Mouse (Mus musculus): ENCODE results near the gene Capza2. TPM values are rescaled to one million over a fixed set of nuclear protein-coding genes. Genes with fewer than 3 reads are reported as not detected.
"Not testable (repeated sequence)": the region's sequence is repeated elsewhere in the genome, so short reads cannot be mapped to it uniquely, and the experiment has no call there.

The Capza2 gene
- total RNA-seq, 1 experiment from 2014 or later, result 156 TPM

DNA sequence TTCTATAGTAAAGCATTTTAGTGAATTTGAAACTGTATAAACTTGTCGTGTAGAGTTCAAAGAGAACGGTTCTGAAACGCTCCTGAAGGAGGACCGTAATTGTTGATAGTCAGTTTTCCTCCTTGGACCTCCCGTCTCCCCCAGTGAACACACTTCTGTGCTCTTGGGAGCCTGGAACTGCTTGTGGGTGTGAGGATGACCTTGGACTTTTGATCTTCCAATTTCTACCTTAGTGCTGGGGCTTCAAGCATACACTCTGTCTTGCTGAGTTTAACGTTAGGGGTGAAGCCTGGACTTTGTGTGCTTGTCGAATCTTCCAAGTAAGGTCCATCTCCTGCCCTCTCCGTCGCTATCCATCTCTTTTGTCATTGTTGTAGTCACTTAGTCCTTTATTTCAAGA lies 4.0 kb downstream of the Capza2 start:
- DNase-seq, result no peak

DNA sequence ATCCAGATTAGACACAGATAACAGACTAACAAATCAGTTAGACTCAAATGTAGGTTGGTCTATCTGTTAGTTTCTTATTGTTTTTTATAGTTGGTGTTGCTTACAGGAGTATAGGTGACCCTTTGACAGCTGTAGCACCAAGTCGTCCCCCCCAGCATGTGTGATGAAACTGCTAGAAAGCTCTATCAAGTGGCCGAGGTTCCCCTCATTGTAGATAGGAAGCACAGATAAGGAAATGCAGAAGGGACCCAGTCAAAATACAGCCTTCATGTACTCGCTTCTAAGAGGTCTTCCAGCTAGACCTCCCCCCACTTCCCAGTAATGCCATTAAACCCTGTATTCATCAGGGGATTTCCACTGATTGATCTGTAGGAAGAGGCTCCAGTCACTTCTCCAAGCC lies 6.7 kb downstream of the Capza2 start:
- no peak for DNase-seq

DNA sequence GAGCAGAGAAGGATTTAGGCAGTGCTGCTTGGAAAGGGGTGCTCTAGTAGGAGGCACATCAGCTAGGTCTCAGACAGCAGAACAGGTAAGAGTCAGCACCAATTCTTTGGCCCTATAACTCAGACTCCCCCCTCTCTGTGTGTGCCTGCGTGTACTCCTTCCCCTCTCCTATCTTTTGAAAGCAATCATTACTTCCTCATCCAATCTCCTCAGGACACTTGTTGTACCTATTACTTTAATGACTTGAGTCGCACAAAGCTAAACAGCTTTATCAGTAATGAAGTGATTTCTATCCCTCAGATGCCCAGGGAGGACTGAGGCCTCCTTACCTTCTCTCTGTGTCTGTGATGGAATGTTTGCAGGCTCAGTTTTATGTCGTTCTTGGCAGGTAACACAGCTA lies 10.1 kb downstream of the Capza2 start:
- no peak for DNase-seq

DNA sequence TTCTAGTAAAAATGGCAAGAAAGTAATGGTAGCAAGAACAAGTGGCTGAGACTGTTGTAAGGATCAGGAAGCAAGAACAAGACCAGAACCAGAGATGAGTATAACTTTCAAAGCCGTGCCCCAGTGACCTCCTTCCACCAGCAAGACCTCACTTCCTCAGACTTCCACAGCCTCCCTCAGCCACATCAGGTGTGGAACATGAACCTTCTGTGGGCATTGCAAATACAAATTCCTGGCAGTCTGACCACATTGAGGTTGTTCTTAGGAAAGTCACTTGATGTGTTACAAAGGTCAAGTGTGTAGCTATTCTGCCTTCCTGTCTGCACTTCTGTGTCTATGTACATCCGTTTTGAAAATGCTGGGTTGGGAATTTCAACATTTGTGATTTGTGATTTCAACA lies 16.1 kb downstream of the Capza2 start:
- no peak for DNase-seq

DNA sequence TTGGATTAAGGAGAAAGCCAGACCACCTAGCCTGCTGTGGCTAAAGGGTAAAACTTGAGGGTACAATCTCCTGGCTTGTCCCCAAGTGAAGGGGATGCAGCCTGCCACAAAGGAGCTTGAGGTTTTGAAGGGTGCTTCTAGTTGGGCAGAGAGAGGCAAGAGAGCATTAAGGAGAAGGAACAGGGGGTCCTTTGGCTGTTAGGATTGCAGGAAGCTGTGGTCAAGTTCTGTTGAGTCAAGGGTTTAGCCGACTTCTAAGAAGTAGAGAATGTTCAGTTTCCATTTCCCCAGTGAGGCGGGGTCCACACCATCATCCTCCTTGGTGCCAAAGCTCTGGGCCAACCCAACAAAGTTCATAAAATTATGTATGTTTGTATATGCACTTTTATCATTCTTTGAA lies 19.0 kb downstream of the Capza2 start:
- no peak for DNase-seq

DNA sequence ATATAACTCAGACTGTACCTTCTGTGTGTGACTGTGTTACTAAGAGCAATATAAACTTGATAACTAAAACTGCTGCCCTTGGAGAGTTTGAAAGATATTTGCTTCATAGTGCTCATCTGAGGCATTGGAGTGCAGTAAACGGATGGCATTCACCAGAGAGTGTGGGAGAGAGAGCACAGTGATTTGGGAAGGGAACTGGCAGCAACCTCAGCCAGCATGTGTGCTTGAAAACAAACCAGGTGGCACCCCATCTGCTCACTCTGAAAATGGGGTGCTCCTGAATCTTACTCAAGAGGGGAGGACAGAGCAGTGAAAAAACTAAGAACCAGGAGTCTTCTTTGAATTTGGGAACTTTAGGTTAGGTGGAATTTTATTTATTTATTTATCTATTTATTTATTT lies 21.3 kb downstream of the Capza2 start:
- no peak for DNase-seq

DNA sequence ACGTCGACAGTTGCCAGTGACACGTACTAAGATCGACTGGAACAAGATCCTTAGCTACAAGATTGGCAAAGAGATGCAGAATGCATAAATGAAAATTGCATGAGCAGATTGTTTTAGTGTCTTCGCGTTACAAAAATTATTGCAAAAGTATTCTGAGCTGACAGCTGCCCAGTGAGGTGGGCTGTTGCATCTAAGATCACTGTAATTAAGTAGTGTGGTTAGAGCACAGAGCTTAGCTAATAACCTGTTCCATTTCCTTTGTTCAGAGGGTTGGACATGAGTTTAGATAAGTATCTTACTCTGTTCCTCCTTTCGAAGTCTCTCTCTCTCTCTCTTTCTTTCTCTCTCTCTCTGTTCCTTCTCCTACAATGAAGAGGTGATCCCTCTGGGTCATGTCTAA lies 29.3 kb downstream of the Capza2 start:
- no peak for DNase-seq

DNA sequence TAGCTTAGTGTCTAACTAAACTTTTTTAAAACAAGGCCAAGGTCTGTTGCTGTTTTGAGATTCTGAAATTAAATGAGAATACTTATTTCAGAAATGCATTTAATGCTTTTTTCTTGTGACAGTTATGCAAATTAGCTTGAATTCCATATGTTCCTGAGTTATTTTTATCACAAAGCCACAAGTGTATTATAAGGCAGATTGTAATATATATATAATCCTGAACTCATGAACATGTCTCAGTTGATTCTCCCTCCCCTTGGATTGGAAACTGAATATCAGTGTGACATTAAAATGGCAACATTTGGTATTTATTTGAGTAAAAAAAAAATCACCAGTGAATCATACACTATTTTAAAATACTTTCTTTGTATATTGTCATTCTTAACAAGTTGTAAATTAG lies 30.0 kb downstream of the Capza2 start:
- no peak for DNase-seq

DNA sequence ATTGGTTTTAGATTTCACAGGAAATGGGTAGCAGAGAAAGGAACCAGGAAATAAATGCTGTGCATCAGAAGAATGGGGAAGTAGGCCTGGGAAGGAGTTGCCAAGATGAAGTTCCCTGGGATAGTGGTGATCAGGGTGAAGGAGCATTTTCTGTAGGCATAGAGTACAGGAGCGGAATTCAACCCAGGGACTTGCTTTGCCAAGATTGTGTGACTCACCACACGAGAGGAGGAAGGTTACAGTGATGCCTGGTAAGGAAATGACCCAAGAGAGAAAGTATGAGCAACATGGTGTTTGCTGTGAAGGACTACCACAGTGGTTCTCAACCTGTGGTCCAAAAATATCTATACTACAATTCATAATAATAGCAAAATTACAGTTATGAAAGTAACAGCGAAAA lies 31.8 kb downstream of the Capza2 start:
- DNase-seq, result no peak

DNA sequence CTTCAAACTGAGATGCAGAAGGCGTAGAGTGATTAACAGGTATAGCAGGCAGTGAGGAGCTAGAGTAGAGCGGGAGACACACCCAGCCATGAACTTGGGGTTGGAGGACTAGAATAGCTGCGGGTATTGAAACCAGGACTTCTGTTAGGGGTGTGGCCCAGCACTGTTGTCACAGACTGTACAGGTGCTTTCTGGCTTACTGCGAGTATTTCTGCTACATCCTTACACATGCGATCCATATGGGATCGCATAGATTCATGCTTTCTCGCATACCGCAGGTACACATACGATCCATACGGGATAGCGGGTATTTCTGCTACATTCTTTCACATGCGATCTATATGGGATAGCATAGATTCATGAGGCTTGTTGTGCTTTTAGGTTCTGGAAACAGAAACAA lies 32.3 kb downstream of the Capza2 start:
- no peak for DNase-seq

DNA sequence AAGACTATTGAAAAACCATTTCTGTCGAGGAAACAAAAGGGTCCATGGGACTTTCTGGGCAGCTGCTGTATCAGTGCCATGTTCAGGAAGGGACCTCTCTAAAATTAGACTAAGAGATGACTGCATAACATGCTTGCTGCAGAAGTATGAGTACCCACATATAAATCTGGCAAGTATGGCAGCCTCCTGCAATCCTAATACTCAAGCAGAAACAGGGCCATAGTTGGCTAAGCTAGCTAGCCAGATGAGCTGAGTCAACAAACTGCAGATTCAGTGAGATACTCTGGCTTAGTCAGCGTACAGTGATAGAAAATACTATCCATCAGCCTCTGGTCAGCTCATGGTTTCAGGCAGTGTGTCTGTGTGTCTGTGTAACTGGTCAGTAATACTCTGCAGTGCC lies 33.8 kb downstream of the Capza2 start:
- no peak for DNase-seq

DNA sequence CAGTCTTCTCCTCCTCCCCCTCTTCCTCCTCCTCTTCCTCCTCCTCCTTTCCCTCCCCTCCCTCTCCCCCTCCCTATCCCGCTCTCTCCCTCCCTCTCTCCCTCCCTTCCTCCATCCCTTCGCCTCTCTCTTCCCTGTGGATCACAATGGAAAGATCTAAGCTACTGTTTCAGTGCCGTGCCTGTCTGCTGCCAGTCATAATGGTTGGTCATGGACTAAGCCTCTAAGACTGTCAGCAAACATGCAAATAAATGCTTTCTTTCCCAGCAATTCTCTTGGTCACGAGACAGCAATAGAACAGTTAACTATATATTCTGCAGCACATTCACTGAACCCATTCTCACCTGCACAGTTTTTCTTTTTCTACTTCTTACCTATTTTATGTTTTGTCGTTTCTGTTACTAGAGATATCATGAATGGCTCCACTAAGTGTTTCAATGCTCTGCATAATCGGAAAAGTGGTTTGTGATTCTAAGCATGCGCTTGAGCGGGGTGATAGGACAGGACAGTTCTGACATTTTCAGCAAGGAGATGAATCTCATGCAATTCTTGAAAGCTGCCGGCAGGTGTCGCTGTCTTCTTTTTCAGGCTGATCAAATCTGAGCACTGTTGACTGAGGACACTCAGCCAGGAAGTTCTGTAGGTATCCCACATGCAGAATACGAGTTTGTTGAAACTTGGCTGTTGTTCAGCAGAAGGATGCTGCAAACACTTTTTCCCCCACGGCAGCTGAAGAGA lies 39.2 kb downstream of the Capza2 start:
- peak; percentile 72 for DNase-seq

DNA sequence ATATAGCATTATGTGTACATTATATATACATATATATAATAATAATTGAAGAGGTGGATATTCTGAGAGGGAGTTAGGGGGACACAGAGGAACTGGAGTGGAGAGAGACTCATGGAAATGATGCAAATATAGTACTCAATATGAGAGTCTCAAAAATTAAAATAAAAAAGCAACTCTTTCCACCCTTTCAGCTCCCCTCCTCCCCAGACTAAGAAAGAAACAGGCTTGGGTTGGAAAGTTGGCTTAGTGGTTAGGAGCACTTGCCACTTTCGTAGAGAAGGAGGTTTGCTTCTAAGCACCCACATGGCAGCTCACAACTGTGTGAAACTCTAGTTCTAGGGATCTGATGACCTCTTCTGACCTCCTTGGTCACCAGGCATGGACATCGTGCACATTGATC lies 41.0 kb downstream of the Capza2 start:
- DNase-seq, result no peak

DNA sequence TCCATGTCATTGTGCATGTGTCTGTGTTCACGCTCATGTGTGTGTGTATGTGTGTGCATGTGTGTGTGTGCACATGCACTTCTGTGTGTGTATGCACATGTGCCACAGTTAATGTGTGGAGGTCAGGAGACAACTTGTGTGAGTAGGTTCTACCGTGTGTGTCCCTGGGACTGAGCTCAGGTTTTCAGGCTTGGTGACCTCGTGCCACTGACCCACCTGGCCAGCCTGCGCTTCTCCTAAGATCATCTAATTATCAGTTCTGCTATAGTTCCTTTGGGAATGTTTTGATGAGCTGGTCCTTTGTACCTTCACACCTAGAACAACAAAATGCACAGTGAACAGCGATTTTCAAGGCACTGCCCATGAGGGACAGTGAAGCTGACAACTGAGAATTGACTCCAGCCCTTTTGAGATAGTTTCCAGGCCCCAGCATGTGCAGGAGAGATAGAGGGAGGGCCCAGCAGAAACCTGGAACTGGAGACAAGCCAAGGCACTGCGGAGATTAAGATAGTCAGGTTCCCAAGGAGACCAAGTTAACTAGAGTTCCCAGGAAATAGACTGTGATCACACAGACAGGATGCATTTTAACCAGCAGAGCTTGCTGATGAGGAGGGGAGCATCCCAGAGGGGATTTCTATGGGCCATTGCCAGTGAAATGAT lies 44.4 kb downstream of the Capza2 start:
- no peak for DNase-seq

DNA sequence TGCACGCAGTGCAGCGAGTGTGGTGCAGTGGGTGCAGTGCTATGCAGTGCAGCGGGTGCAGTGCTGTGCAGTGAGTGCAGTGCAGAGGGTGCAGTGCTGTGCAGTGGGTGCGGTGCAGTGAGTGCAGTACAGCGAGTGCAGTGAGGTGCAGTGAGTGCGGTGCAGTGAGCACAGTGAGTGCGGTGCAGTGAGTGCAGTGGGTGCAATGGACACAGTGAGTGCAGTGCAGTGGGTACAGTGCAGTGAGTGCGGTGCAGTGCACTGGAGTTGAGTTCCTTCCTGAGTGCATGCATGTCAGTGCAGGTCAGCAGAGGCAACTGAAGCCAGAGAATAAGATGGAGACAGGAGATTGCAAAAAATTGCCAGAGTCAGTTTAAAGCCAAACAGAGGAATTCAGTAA lies 45.8 kb downstream of the Capza2 start:
- no peak for DNase-seq

DNA sequence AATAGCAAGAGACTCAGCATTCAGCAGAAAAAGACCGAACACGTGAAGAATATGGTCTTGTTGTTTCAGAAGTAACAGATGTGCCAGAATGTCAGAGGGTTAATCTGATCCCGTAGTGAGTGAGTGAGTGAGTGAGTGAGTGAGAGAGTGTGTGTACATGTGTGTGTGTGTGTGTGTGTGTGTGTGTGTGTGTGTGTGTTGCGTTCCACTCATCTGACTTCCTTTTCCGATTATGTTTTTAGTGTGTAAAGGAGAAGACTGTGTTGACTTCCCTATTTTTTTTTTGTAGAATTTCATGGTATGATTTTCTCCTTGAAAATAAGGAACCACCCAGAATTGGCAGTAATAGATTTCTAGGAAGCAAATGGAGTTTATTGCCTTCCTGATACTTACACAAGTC lies 52.6 kb downstream of the Capza2 start:
- no peak for DNase-seq

DNA sequence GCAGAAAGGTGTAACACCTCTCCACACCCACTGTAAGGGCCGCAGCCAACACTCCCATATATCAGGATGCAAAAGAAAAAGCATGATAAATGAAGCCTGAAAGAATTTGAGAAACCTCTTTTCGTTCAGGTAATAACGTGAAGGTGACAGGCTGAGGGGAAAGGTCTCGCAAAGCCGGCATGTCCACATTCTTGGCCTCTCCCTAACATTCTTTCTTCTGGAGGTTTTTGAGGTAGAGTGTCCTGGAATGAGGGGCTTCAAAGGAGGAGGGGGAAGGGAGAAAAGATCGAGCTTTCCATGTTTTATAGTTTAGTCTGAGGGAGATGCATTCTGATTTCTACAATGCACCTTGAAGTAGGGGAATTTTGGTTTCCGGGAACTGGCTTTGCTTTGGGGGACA lies 56.6 kb downstream of the Capza2 start, which contains the start of gene St7:
TSS of gene St7 (plus strand) at position 287 of the 400 bp plus-strand sequence.
- DNase-seq, result no peak

DNA sequence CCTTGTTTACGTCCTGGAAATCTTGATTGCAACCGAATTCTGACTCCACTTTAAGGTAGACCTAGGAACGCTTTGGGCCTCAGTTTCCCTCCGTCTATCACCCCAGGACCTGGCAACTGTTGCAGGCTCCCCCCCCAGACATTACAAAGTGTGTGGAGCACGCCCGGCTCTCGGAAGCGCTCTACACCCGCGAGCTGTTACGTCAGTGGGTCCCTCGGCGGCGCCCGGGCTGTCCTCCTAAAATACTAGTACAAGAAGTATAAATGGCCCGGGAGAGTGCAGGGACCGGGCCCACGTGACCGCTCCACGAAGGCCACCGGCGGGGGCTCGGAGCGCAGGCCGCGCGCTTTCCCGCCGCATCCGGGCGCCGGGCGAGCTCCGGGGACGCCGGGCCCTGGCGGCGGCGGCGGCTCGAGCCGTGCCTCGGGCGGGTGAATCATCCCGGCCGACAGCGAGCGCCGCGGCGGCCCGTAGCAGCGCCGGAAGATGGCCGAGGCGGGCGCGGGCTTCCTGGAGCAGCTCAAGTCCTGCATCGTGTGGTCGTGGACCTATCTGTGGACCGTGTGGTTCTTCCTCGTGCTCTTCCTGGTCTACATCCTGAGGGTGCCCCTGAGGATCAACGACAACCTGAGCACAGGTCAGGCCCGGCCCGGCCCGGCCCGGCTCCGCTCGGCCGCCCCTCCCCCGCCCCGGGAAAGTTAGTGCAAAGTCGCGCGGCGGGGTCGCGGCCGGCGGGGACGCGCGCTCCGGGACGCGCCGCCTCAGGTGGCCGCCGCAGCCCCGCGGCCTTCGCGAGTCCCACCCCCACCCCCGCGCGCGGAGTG lies 57.9 kb downstream of the Capza2 start:
- peak; percentile 78 for DNase-seq

DNA sequence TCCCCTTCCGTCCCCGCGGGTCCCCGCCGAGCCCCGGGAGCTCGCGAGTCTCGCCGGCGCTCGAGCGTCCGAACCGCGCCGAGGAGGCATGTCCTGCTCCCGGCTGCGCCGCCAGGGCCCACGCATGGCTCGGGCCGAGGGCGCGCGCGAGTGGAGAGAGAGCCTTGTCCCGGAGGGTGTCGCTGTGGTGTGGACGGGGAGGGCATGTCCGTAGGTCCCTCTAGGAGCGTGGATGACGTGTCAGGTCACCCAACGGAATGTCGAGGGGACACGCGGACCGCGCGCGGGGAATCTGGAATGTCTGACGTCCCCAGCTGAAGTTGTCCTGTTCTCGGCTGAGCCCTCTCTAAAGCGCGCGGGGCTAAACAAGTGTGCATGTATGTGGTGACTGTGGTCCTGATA lies 58.5 kb downstream of the Capza2 start:
- DNase-seq, result peak; percentile 79

DNA sequence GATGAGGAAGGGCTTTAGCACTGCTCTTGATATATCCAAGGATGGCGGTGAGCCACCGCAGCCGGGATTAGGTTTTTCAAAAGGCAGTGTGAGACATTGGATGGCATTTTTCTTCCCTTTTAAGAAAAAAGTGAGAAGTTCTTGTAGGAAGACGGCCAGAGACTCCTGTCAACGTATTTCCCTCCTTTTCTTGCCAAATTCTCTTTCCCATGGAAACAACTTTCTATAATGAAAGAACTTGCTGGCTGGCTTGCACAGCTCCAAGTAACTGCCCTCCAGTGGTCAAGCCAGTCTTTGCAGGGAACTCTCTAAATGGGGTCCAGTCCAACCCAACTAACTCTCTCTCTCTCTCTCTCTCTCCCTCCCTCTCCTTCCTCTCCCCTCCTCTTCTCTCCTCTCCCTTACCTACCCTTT lies 60.3 kb downstream of the Capza2 start:
- DNase-seq, result peak; percentile 46

DNA sequence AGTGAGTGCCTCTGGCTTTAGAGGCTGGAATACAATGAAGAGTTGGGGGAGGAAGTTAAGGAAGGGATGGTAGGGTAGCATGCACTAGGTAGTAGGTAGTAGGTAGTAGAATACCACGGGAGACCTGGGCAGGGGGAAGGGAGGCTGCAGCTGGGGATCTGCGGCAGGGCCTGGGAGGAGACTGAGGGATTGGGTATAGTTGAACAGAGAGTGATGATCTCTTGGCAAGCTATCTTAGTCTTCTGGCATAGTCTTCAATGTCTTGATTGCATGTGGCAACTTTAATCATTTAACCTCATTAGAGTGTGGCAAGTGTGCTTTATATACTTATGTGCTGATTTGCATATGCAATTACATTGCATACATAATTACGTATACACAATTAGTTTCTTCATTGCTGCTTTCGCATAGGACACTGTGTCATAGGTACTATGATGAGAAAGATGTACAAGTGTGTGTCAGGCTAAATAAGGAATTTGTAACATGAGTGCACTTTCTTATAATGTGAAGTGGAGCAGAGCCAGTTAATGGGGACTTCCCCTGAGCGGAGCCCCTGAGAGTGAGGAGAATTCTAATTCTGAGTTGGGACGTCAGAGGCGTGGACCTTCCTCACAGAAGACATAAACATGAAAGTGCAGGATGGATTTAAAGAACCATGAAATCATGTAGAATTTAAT lies 65.0 kb downstream of the Capza2 start:
- DNase-seq, result no peak

DNA sequence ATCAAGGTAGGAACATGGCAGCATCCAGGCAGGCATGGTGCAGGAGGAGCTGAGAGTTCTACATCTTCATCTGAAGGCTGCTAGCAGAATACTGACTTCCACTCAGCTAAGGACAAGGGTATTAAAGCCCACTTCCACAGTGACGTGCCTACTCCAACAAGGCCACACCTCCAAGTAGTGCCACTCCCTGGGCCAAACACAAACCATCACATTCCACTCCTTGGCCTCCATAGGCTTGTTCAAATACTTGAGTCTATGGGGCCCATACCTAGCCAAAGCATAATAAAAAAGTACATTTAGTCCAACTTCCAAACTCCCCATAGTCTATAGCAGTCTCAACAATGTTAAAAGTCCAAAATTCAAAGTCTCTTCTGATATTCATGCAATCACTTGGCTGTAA lies 68.0 kb downstream of the Capza2 start:
- DNase-seq, result not testable (repeated sequence)

DNA sequence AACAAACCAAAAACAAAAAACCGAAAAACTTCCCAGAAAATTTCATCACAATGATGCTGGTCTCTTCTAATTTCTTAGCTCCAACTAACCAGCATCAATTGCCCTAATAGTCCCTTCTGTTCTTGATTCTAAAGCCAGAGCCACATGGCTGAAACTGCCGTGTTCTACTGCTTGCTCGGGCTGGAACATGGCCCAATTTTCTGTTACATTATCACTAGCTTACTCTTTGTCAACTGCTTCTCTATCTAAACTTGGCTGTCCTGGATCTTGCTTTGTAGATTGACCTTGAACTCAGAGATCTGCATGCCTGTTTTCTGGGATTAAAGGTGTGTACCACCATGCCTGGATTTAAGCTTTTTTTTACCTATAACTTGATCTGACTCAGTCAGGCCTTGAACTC lies 69.9 kb downstream of the Capza2 start:
- no peak for DNase-seq
